Mouse (Mus musculus): Measurements from ENCODE around the gene Supt5.

DNA sequence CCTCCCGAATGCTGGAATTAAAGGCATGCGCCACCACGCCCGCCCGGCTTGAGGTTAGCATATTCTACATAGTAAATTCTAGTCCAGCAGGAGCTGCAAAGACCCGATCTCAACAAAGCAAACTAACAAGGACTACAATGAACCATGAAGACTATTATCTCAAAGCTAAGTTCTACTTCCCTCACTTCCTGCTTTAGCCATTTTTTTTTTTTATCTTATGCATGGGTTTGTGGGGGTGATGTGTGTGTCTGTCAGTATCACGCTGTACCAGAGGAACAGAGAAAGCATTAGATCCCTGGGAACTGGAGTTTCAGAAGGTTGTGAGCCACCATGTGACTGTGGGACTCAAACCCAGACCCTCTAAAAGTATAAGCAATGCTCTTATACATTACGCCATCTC, 13.3 kb downstream of the Supt5 start:
- TF ChIP-seq CTCF (IDR thresholded peaks at IDR 0.05; ENCODE audit: extremely low read depth, insufficient read depth, insufficient read length, insufficient replicate concordance), result no peak
- TF ChIP-seq POLR2A (IDR thresholded peaks at IDR 0.05; ENCODE audit: low read depth, low read length), result no peak
